Mouse (Mus musculus) forebrain, embryonic 13.5 days (tissue): ENCODE data around the gene Spata13. TPM values are rescaled to one million over a fixed set of nuclear protein-coding genes. Genes with fewer than 3 reads are reported as not detected.
A peak's percentile ranks its signal among the peaks of the same experiment; 100 is the strongest.

Experiments used
- ATAC-seq: fragments of 200-750 bp; cut with Nextera tagmentation; 2 replicates; pipeline ENCODE4 v1.8.0; 2017
- H3K27ac ChIP-seq: fragments of 300-500 bp; sonication (generic); 2 replicates; pipeline ENCODE4 v1.5.1; 2015; ENCODE audit warnings: inconsistent platforms, mild to moderate bottlenecking, moderate library complexity
- H3K27me3 ChIP-seq: fragments of 300-500 bp; sonication (generic); 2 replicates; pipeline ENCODE4 v1.6.1; 2015; ENCODE audit warnings: mild to moderate bottlenecking, inconsistent platforms
- H3K36me3 ChIP-seq: fragments of 300-500 bp; sonication (generic); 2 replicates; pipeline ENCODE4 v1.6.1; 2015; ENCODE audit warnings: mild to moderate bottlenecking, inconsistent platforms; ENCODE audit not compliant: poor library complexity, severe bottlenecking
- H3K4me1 ChIP-seq: fragments of 300-500 bp; sonication (generic); 2 replicates; pipeline ENCODE4 v1.6.1; 2015; ENCODE audit warnings: inconsistent platforms
- H3K4me2 ChIP-seq: fragments of 300-500 bp; sonication (generic); 2 replicates; pipeline ENCODE4 v1.6.1; 2015; ENCODE audit warnings: inconsistent platforms, mild to moderate bottlenecking, moderate library complexity
- H3K4me3 ChIP-seq: fragments of 300-500 bp; sonication (generic); 2 replicates; pipeline ENCODE4 v1.5.1; 2015; ENCODE audit warnings: mild to moderate bottlenecking, inconsistent platforms
- H3K9ac ChIP-seq: fragments of 300-500 bp; sonication (generic); 2 replicates; pipeline ENCODE4 v1.6.1; 2015; ENCODE audit warnings: mild to moderate bottlenecking, inconsistent platforms
- H3K9me3 ChIP-seq: fragments of 300-500 bp; sonication (generic); replicated peaks from 2 replicates; pipeline ENCODE4 v1.6.1; 2016; ENCODE audit warnings: inconsistent platforms
- WGBS: fragments of 180-500 bp; shearing (Covaris S2); methylation state at CpG from one replicate; pipeline ENCODE4 v1.1.7; 2015; 5-methylcytosine and 5-hydroxymethylcytosine counted together
- polyA plus RNA-seq: library from polyadenylated mRNA; unstranded; fragments of >200 nt; fragmentation: Nextera tagmentation; extraction: Ambion mirVana; gene quantifications from 2 replicates; pipeline ENCODE4 v1.2.1, GENCODE M21; 2015

Spata13 gene
- polyA plus RNA-seq, 1 experiment from 2014 or later: 83.0 TPM

DNA sequence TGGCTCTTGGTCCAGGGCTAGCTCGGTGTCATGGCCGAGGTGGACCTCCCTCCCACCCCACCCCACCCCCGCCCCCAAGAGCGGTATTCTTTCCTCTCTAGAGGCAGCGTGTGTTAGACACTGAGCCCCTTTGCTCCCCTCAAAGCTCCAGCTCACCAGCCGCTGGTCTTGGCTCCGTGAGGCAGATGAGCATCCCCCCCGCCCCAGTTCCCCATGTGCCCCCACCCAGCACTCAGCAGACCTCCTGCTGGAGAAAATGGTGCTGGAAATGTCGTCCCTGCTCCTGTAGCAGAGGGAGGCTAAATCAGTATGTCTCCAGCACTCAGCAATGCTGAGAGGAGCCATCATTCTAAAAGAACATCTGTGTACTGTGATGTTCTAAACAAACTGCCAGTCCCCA lies 109.9 kb downstream of the Spata13 start:
- Histone ChIP-seq H3K9ac (no peak overlapping the region), H3K4me2 (no peak overlapping the region), H3K27ac (no peak overlapping the region), H3K4me3 (no peak overlapping the region), H3K9me3 (no peaks in the 10 kb centered on the region), H3K27me3 (no peaks in the 10 kb centered on the region), H3K36me3 (peaks cover 41% of the 10 kb centered on the region), H3K4me1 (peaks cover 39% of the 10 kb centered on the region)
- 73% methylated on average over 9 of the region's 9 CpGs for WGBS
- ATAC-seq: no peak

DNA sequence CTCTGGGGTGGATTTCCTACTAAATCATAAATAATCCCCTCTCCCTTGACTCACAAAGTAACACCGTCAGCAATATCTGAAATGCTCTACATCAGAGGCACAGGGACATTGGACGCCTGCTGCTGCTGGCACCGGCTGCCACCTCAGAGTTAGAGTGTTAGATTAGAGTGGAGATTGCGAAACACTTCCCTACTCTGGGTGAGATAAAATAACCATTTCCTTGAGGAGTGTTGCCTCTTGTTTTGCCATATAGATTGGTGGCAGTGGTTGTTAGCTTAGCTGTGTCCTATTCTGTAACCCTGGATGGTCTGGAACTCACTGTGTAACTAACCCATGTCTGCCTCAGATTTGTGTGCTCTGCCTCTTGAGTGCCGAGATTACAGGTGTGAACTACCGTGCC lies 111.4 kb downstream of the Spata13 start:
- WGBS: 89% methylated on average over 6 of the region's 6 CpGs
- H3K9ac ChIP-seq: no peak overlapping the region
- no peaks in the 10 kb centered on the region for H3K27me3 ChIP-seq
- no peak overlapping the region for H3K27ac ChIP-seq
- no peak overlapping the region for H3K4me3 ChIP-seq
- peaks cover 56% of the 10 kb centered on the region for H3K36me3 ChIP-seq
- ATAC-seq: no peak
- H3K4me2 ChIP-seq: no peak overlapping the region
- H3K9me3 ChIP-seq: no peaks in the 10 kb centered on the region
- peaks cover 29% of the 10 kb centered on the region for H3K4me1 ChIP-seq

DNA sequence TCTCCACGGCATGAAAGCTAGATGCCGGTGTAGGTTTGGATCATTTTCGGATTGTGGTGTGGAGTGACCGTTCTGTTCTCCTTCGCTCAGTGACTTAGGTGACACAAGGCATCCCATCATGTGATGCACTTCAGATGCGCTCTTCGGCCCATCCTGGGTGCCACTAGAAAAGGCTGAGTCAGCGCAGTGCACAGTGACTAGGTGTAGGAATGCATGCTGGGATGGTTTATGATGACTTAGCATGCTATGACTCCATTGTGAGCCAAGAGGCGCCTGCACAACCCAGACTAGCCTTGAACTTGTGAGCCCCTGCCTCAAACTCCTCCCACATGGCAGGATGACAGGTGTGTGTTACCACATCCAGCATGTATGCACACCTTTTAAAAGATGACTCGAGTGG lies 112.3 kb downstream of the Spata13 start:
- peaks cover 25% of the 10 kb centered on the region for H3K4me1 ChIP-seq
- no peaks in the 10 kb centered on the region for H3K27me3 ChIP-seq
- H3K4me2 ChIP-seq: no peak overlapping the region
- H3K9me3 ChIP-seq: no peaks in the 10 kb centered on the region
- H3K9ac ChIP-seq: no peak overlapping the region
- ATAC-seq: no peak
- WGBS: 96% methylated on average over 10 of the region's 10 CpGs
- H3K36me3 ChIP-seq: peaks cover 66% of the 10 kb centered on the region
- no peak overlapping the region for H3K27ac ChIP-seq
- H3K4me3 ChIP-seq: no peak overlapping the region

DNA sequence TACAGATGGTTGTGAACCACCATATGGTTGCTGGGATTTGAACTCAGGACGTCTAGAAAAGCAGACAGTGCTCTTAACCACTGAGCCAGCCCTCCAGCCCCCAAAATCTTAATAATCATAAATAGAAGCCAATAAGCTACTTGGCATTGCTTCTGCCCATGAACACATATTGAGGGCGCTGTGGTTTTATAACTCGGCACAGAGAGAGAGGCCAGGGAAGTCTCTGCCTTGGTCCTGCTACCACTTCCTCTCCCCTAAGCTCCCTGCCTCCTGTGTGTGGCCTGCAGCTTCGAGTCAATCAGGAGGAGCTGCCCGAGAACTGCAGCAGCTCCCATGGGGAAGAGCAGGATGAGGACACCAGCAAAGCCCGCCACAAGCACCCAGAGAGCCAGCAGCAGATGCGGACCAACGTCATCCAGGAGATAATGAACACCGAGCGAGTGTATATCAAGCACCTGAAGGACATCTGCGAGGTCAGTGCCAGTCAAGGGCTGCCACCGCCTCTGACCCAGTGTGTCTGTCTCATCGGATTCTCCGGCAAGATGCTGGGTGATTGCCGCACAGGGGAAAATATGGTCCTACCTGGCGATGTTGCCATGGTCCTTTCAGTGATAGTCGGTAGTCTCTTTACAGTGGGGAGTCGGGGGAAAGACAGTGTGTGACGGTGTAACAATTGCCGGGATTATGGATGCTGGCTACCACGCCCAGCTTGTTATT lies 113.5 kb downstream of the Spata13 start:
- no peak overlapping the region for H3K9ac ChIP-seq
- peaks cover 73% of the 10 kb centered on the region for H3K36me3 ChIP-seq
- no peak overlapping the region for H3K27ac ChIP-seq
- H3K4me3 ChIP-seq: no peak overlapping the region
- H3K4me2 ChIP-seq: no peak overlapping the region
- H3K9me3 ChIP-seq: no peaks in the 10 kb centered on the region
- ATAC-seq: no peak
- WGBS: 94% methylated on average over 21 of the region's 21 CpGs
- peaks cover 17% of the 10 kb centered on the region for H3K4me1 ChIP-seq
- H3K27me3 ChIP-seq: no peaks in the 10 kb centered on the region

DNA sequence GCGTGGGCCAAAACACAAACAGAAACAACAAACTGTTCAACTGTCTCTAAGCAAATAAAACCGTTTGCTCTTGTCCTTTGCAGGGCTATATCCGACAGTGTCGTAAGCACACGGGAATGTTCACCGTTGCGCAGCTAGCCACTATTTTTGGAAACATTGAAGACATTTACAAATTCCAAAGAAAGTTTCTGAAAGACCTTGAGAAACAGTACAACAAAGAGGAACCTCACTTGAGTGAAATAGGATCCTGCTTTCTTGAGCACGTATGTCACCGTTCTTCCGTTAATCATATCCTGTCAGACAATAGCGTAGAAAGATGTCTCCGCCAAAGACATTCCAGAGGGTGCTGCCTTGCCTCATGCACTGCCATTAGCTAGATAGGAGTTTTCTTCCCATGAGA lies 116.1 kb downstream of the Spata13 start:
- no peak for ATAC-seq
- no peak overlapping the region for H3K4me2 ChIP-seq
- 89% methylated on average over 12 of the region's 12 CpGs for WGBS
- peaks cover 78% of the 10 kb centered on the region for H3K36me3 ChIP-seq
- no peak overlapping the region for H3K9ac ChIP-seq
- peaks cover 22% of the 10 kb centered on the region for H3K4me1 ChIP-seq
- H3K27me3 ChIP-seq: no peaks in the 10 kb centered on the region
- H3K9me3 ChIP-seq: no peaks in the 10 kb centered on the region
- no peak overlapping the region for H3K4me3 ChIP-seq
- H3K27ac ChIP-seq: no peak overlapping the region

DNA sequence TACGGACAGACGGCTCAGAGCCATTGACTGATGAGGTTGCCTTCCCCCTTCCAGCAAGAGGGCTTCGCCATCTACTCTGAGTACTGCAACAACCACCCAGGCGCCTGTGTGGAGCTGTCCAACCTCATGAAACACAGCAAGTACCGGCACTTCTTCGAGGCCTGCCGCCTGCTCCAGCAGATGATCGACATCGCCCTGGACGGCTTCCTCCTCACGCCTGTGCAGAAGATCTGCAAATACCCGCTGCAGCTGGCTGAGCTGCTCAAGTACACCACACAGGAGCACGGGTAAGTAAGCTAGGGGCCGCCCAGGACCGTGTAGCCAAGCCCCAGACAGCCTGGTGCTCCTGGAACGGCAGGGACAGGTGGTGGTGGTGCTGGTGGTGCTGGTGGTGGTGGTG lies 117.8 kb downstream of the Spata13 start:
- Histone ChIP-seq H3K27ac (peak overlapping the region; percentile 49), H3K9ac (no peak overlapping the region), H3K9me3 (no peaks in the 10 kb centered on the region), H3K36me3 (peaks cover 79% of the 10 kb centered on the region), H3K4me2 (no peak overlapping the region), H3K4me3 (no peak overlapping the region), H3K27me3 (no peaks in the 10 kb centered on the region), H3K4me1 (peaks cover 22% of the 10 kb centered on the region)
- ATAC-seq: no peak
- WGBS: 93% methylated on average over 16 of the region's 16 CpGs

DNA sequence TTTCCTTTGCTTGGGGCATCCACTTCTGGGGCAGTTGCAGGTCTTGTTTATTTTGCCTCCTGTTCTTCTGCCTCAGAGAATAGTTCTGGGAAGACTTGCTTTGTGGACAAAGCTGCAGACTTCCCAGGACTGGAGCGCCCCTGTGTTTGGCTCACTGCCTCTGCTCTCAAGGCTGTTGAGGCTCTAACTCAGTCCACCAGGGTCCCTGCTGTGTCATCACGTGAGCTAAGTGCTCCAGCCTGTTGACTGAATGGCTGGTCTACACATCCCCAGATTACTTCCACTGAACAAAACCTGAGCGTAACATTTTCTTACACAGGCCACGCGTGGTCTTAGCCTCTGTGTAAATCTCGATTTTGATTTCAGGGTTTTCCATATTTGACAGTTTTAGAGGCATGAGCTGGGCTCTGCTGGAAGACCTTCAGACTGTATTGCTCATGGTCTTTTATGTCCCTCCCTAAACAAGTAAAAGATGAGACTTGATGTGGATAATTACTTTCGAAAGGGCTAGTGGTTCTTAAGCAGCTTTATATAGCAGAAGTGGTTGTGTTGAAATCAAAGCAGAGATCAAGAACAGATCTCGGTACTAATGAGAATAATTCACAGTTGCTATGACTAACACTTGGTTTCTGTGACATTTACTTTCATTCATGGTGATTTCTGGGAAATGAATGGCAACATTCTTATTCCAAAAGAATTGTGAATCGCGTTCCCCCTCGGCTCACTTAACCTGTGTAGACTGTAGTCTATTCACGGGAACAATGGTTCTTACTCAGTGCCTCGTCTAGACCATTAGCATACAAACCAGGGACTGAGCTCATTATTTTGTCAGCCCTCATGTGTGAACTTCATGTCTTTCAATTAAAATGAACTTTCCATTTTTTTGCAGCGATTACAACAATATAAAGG lies 119.3 kb downstream of the Spata13 start:
- Histone ChIP-seq H3K9ac (no peak overlapping the region), H3K36me3 (peaks cover 79% of the 10 kb centered on the region), H3K4me2 (no peak overlapping the region), H3K27me3 (no peaks in the 10 kb centered on the region), H3K27ac (peak overlapping the region; percentile 81), H3K9me3 (no peaks in the 10 kb centered on the region), H3K4me3 (no peak overlapping the region), H3K4me1 (peaks cover 22% of the 10 kb centered on the region)
- peak; percentile 87 for ATAC-seq
- WGBS: 24% methylated on average over 14 of the region's 14 CpGs

DNA sequence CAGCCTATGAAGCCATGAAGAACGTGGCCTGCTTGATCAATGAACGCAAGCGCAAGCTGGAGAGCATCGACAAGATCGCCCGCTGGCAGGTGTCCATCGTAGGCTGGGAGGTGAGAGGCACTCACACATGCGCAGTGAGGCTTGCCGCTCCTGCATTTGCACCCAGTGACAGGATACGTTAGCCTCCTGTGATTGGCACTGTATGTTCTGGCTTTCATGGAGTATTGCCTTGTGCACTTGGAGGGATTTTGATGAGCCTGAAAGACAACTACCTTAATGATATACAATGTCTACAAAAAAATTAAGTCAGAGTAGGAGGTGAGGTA lies 120.0 kb downstream of the Spata13 start:
- H3K4me3 ChIP-seq: no peak overlapping the region
- peak overlapping the region; percentile 81 for H3K27ac ChIP-seq
- H3K27me3 ChIP-seq: no peaks in the 10 kb centered on the region
- H3K36me3 ChIP-seq: peaks cover 79% of the 10 kb centered on the region
- no peak overlapping the region for H3K9ac ChIP-seq
- no peak overlapping the region for H3K4me2 ChIP-seq
- 22% methylated on average over 10 of the region's 10 CpGs for WGBS
- H3K4me1 ChIP-seq: peaks cover 22% of the 10 kb centered on the region
- ATAC-seq: peak; percentile 72
- H3K9me3 ChIP-seq: no peaks in the 10 kb centered on the region

DNA sequence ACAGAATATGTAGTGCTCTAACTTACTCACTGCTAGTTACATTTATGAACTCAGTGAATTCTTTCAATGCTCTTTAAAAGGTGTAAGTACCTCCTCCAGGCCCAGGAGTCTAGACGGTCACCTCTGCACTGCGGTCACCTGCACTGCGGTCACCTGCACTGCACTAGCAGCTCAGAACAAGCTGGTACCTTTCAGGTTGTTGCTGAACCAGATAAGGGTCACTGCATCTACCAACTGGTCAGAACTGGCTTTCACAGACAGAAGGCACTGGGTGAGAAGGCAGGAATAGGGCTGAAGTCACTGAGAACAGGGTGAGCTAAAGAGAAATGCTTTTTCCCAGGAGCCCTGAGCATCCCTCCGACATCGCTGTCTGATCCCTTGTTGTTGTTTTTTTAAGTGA lies 120.9 kb downstream of the Spata13 start:
- no peak overlapping the region for H3K9ac ChIP-seq
- H3K36me3 ChIP-seq: peaks cover 79% of the 10 kb centered on the region
- H3K4me3 ChIP-seq: no peak overlapping the region
- no peaks in the 10 kb centered on the region for H3K9me3 ChIP-seq
- peaks cover 22% of the 10 kb centered on the region for H3K4me1 ChIP-seq
- H3K27me3 ChIP-seq: no peaks in the 10 kb centered on the region
- WGBS: 97% methylated on average over 5 of the region's 5 CpGs
- no peak overlapping the region for H3K4me2 ChIP-seq
- ATAC-seq: no peak
- no peak overlapping the region for H3K27ac ChIP-seq

DNA sequence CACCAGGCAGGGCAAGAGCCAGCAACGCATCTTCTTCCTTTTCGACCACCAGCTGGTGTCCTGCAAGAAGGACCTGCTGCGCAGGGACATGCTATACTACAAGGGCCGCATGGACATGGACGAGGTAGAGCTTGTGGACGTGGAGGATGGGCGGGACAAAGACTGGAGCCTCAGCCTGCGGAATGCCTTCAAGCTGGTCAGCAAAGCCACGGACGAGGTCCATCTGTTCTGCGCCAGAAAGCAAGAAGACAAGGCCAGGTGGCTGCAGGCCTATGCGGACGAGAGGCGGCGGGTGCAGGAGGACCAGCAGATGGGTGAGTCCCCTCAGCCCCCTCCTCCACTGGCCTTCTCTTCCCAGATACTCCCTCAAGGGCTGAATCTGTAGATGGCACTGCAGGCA lies 122.5 kb downstream of the Spata13 start:
- ATAC-seq: no peak
- H3K9me3 ChIP-seq: no peaks in the 10 kb centered on the region
- H3K27ac ChIP-seq: no peak overlapping the region
- H3K4me1 ChIP-seq: peaks cover 15% of the 10 kb centered on the region
- 95% methylated on average over 15 of the region's 15 CpGs for WGBS
- H3K4me2 ChIP-seq: no peak overlapping the region
- no peak overlapping the region for H3K4me3 ChIP-seq
- peaks cover 79% of the 10 kb centered on the region for H3K36me3 ChIP-seq
- no peak overlapping the region for H3K9ac ChIP-seq
- H3K27me3 ChIP-seq: no peaks in the 10 kb centered on the region

DNA sequence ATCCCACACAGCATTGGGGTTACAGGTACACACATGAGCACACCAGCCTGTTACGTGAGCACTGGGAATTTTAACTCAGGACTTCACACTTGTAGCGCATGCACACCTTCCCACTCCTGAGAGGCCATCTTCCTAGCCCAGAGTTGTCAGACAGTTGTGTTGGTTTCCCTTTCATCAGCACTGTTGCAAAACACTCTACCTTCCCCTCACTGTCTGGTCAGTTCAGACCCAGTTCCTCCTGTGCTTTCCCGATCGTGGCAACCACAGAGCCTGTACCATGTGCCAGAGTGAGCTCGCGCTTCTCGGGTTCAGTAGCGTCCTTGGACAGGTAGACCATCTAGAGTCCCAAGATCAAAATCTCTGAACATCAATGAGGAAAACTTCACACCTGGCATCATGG lies 123.5 kb downstream of the Spata13 start:
- Histone ChIP-seq H3K36me3 (peaks cover 82% of the 10 kb centered on the region), H3K27ac (no peak overlapping the region), H3K4me2 (no peak overlapping the region), H3K9ac (no peak overlapping the region), H3K27me3 (no peaks in the 10 kb centered on the region), H3K4me1 (peaks cover 12% of the 10 kb centered on the region), H3K9me3 (no peaks in the 10 kb centered on the region), H3K4me3 (no peak overlapping the region)
- 98% methylated on average over 8 of the region's 8 CpGs for WGBS
- ATAC-seq: no peak

DNA sequence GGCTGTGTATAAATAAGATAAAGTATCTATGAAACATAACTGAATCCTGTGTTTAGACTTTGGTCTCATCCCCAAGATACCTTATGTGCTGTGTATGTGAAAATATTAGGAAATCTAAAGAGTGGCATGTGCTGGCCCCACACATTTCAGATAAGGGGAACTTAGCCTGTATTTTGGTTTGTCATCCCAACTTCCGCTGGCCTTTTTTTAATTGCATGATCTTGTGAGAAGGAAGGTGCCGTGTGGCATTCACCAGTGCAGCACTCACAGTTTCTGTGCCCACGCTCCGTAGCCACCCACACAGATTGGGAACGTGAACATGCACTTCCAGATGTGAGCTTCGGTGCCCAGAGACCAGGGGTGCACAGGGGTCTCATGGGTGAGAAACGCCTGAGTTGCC lies 123.9 kb downstream of the Spata13 start:
- Histone ChIP-seq H3K27me3 (no peaks in the 10 kb centered on the region), H3K27ac (no peak overlapping the region), H3K4me2 (no peak overlapping the region), H3K4me3 (no peak overlapping the region), H3K36me3 (peaks cover 87% of the 10 kb centered on the region), H3K9me3 (no peaks in the 10 kb centered on the region), H3K4me1 (peaks cover 12% of the 10 kb centered on the region), H3K9ac (no peak overlapping the region)
- ATAC-seq: no peak
- 97% methylated on average over 7 of the region's 7 CpGs for WGBS
